Mouse (Mus musculus): ENCODE results near the gene B3gnt4. TPM values are rescaled to one million over a fixed set of nuclear protein-coding genes. Genes with fewer than 3 reads are reported as not detected.
"Not testable (repeated sequence)": the region's sequence is repeated elsewhere in the genome, so short reads cannot be mapped to it uniquely, and the experiment has no call there.

B3gnt4 gene
- polyA plus RNA-seq, 2 experiments, result 0.34 to 1.8 TPM

- TF ChIP-seq POLR2A (IDR thresholded peaks at IDR 0.05; ENCODE audit: borderline replicate concordance, extremely low read depth, insufficient read depth, insufficient read length), result no peak
- WGBS, result under 1% methylated on average over 55 of the region's 59 CpGs
- Histone ChIP-seq H3K4me2 (replicated peaks; ENCODE audit: low read depth, low read length, severe bottlenecking) (peak overlapping the region; percentile 89), H3K27me3 (ENCODE audit: control insufficient read depth, insufficient read depth, low read length) (0 out of 2 replicates have a peak, but pooled peaks cover 9% of the 10 kb centered on the region), H3K36me3 (ENCODE audit: control insufficient read depth, insufficient read depth, low read length) (peaks cover 15% of the 10 kb centered on the region), H3K9me3 (ENCODE audit: control insufficient read depth, low read length) (no peaks in the 10 kb centered on the region), H3K4me1 (ENCODE audit: control insufficient read depth, insufficient read depth, low read length) (peaks cover 2% of the 10 kb centered on the region; the same call in 1 of the 2 replicates), H3K27ac (replicated peaks; ENCODE audit: low read depth, low read length) (no peak overlapping the region), H3K4me3 (replicated peaks; ENCODE audit: low read length) (peak overlapping the region; percentile 59), H3K9ac (ENCODE audit: low read depth, low read length, severe bottlenecking) (peak overlapping the region; percentile 57)
- ATAC-seq (ENCODE audit: low FRiP score, low read depth) (peak; percentile 94), DNase-seq (ENCODE audit: low spot score) (peak; percentile 91)
Measured at GRCm38 (mm10) chr5:123507936-123508723, 2.1 kb upstream of the B3gnt4 start.

- DNase-seq (ENCODE audit: low spot score), result no peak
- 8% methylated on average over 12 of the region's 12 CpGs for WGBS
- ATAC-seq (ENCODE audit: low FRiP score, low read depth), result no peak
Measured at GRCm38 (mm10) chr5:123508921-123509320, 1.3 kb upstream of the B3gnt4 start.

GRCm38 (mm10) chr5:123511426-123511825, 1.2 kb downstream of the B3gnt4 start:
- not testable (repeated sequence) for H3K9ac ChIP-seq (ENCODE audit: low read depth, low read length, severe bottlenecking); H3K4me1 ChIP-seq (ENCODE audit: control insufficient read depth, insufficient read depth, low read length); ATAC-seq (ENCODE audit: low FRiP score, low read depth); H3K9me3 ChIP-seq (ENCODE audit: control insufficient read depth, low read length); DNase-seq (ENCODE audit: low spot score); H3K27me3 ChIP-seq (ENCODE audit: control insufficient read depth, insufficient read depth, low read length); H3K27ac ChIP-seq (replicated peaks; ENCODE audit: low read depth, low read length); H3K4me2 ChIP-seq (replicated peaks; ENCODE audit: low read depth, low read length, severe bottlenecking); H3K4me3 ChIP-seq (replicated peaks; ENCODE audit: low read length)
- peaks cover 30% of the 10 kb centered on the region for H3K36me3 ChIP-seq (ENCODE audit: control insufficient read depth, insufficient read depth, low read length)
- WGBS, result 76% methylated on average over 3 of the region's 3 CpGs

More at GRCm38 (mm10) chr5:123508921-123509320, 1.3 kb upstream of the B3gnt4 start:
- Histone ChIP-seq H3K4me3 (replicated peaks; ENCODE audit: low read length) (peak overlapping the region; percentile 59), H3K9ac (ENCODE audit: low read depth, low read length, severe bottlenecking) (peak overlapping the region; percentile 57), H3K27me3 (ENCODE audit: control insufficient read depth, insufficient read depth, low read length) (0 out of 2 replicates have a peak, but pooled peaks cover 9% of the 10 kb centered on the region), H3K27ac (replicated peaks; ENCODE audit: low read depth, low read length) (no peak overlapping the region), H3K4me2 (replicated peaks; ENCODE audit: low read depth, low read length, severe bottlenecking) (peak overlapping the region; percentile 89), H3K9me3 (ENCODE audit: control insufficient read depth, low read length) (no peaks in the 10 kb centered on the region), H3K36me3 (ENCODE audit: control insufficient read depth, insufficient read depth, low read length) (peaks cover 15% of the 10 kb centered on the region), H3K4me1 (ENCODE audit: control insufficient read depth, insufficient read depth, low read length) (peaks cover 2% of the 10 kb centered on the region; the same call in 1 of the 2 replicates)
- no peak for TF ChIP-seq POLR2A (IDR thresholded peaks at IDR 0.05; ENCODE audit: borderline replicate concordance, extremely low read depth, insufficient read depth, insufficient read length)

- Histone ChIP-seq H3K4me1 (ENCODE audit: control insufficient read depth, insufficient read depth, low read length) (peaks cover 2% of the 10 kb centered on the region; the same call in 1 of the 2 replicates), H3K27ac (replicated peaks; ENCODE audit: low read depth, low read length) (no peak overlapping the region), H3K9ac (ENCODE audit: low read depth, low read length, severe bottlenecking) (no peak overlapping the region), H3K27me3 (ENCODE audit: control insufficient read depth, insufficient read depth, low read length) (0 out of 2 replicates have a peak, but pooled peaks cover 9% of the 10 kb centered on the region), H3K4me3 (replicated peaks; ENCODE audit: low read length) (no peak overlapping the region), H3K9me3 (ENCODE audit: control insufficient read depth, low read length) (no peaks in the 10 kb centered on the region), H3K4me2 (replicated peaks; ENCODE audit: low read depth, low read length, severe bottlenecking) (no peak overlapping the region), H3K36me3 (ENCODE audit: control insufficient read depth, insufficient read depth, low read length) (peaks cover 37% of the 10 kb centered on the region)
- DNase-seq (ENCODE audit: low spot score) (no peak), ATAC-seq (ENCODE audit: low FRiP score, low read depth) (no peak)
- TF ChIP-seq POLR2A (IDR thresholded peaks at IDR 0.05; ENCODE audit: borderline replicate concordance, extremely low read depth, insufficient read depth, insufficient read length), result no peak
- WGBS, result 81% methylated on average over 3 of the region's 3 CpGs
Measured at GRCm38 (mm10) chr5:123512102-123512501, 1.8 kb downstream of the B3gnt4 start.

GRCm38 (mm10) chr5:123514871-123515270, 4.6 kb downstream of the B3gnt4 start:
- H3K4me3 ChIP-seq (replicated peaks; ENCODE audit: low read length), result no peak overlapping the region
- H3K27ac ChIP-seq (replicated peaks; ENCODE audit: low read depth, low read length), result no peak overlapping the region
- H3K4me2 ChIP-seq (replicated peaks; ENCODE audit: low read depth, low read length, severe bottlenecking), result no peak overlapping the region
- no peaks in the 10 kb centered on the region for H3K4me1 ChIP-seq (ENCODE audit: control insufficient read depth, insufficient read depth, low read length)
- no peak for TF ChIP-seq POLR2A (IDR thresholded peaks at IDR 0.05; ENCODE audit: borderline replicate concordance, extremely low read depth, insufficient read depth, insufficient read length)
- peaks cover 58% of the 10 kb centered on the region for H3K36me3 ChIP-seq (ENCODE audit: control insufficient read depth, insufficient read depth, low read length)
- H3K9ac ChIP-seq (ENCODE audit: low read depth, low read length, severe bottlenecking), result no peak overlapping the region
- no peaks in the 10 kb centered on the region for H3K9me3 ChIP-seq (ENCODE audit: control insufficient read depth, low read length)
- WGBS, result 88% methylated on average over 5 of the region's 5 CpGs
- no peak for DNase-seq (ENCODE audit: low spot score)
- ATAC-seq (ENCODE audit: low FRiP score, low read depth), result no peak
- no peaks in the 10 kb centered on the region for H3K27me3 ChIP-seq (ENCODE audit: control insufficient read depth, insufficient read depth, low read length)
